Mouse (Mus musculus): ENCODE results near the gene Gm45140. TPM values are rescaled to one million over a fixed set of nuclear protein-coding genes. Genes with fewer than 3 reads are reported as not detected.

The Gm45140 gene
- polyA plus RNA-seq, 1 experiment from 2014 or later = 3.0 TPM

- H3K27me3 ChIP-seq (ENCODE audit: control insufficient read depth, insufficient read depth, low read length) = no peaks in the 10 kb centered on the region
- no peak for ATAC-seq (ENCODE audit: insufficient read depth, low FRiP score)
- no peak overlapping the region for H3K4me2 ChIP-seq (ENCODE audit: low read depth, low read length)
- H3K27ac ChIP-seq (ENCODE audit: low read length) = no peak overlapping the region
- no peak overlapping the region for H3K9ac ChIP-seq (ENCODE audit: low read length)
- 0 out of 2 replicates have a peak, but pooled peaks cover 4% of the 10 kb centered on the region for H3K4me1 ChIP-seq (ENCODE audit: control insufficient read depth, insufficient read depth, low read length)
- no peak overlapping the region for H3K4me3 ChIP-seq (replicated peaks; ENCODE audit: low read length)
- no peaks in the 10 kb centered on the region for H3K36me3 ChIP-seq (ENCODE audit: control insufficient read depth, insufficient read depth, low read length)
- no peaks in the 10 kb centered on the region for H3K9me3 ChIP-seq (replicated peaks; ENCODE audit: control insufficient read depth, low read length)
- 35% methylated on average over 6 of the region's 6 CpGs for WGBS
These were observed 95.7 kb downstream of the Gm45140 start for GRCm38 (mm10) chr6:87739898-87740297.

Other genes with a start within 250 kb of the Gm45140 start
- gene Prokr1, start 245.1 kb downstream of the Gm45140 start, polyA plus RNA-seq (2015; fragmentation: Nextera tagmentation; extraction: Ambion mirVana) = 3.2 and 3.3 TPM in 2 replicates
- 14.2 and 15.5 TPM in 2 replicates for gene Aplf, start 163.6 kb downstream of the Gm45140 start, polyA plus RNA-seq (2015; fragmentation: Nextera tagmentation; extraction: Ambion mirVana)
- 0.90 and 1.3 TPM in 2 replicates for gene Efcc1, start 104.9 kb downstream of the Gm45140 start, polyA plus RNA-seq (2015; fragmentation: Nextera tagmentation; extraction: Ambion mirVana)
- 1.2 and 1.4 TPM in 2 replicates for gene Gp9, start 57.7 kb downstream of the Gm45140 start, polyA plus RNA-seq (2015; fragmentation: Nextera tagmentation; extraction: Ambion mirVana)
- 8.9 and 10.7 TPM in 2 replicates for gene Rab43, start 23.6 kb downstream of the Gm45140 start, polyA plus RNA-seq (2015; fragmentation: Nextera tagmentation; extraction: Ambion mirVana)
- gene Isy1, start 3.0 kb upstream of the Gm45140 start, polyA plus RNA-seq (2015; fragmentation: Nextera tagmentation; extraction: Ambion mirVana) = 40.1 and 48.1 TPM in 2 replicates
- 937 and 1,037 TPM in 2 replicates for gene Cnbp, start 15.3 kb upstream of the Gm45140 start, polyA plus RNA-seq (2015; fragmentation: Nextera tagmentation; extraction: Ambion mirVana)
- gene Copg1, start 52.0 kb upstream of the Gm45140 start, polyA plus RNA-seq (2015; fragmentation: Nextera tagmentation; extraction: Ambion mirVana) = 171 and 182 TPM in 2 replicates
- 36.2 and 38.4 TPM in 2 replicates for gene Hmces, start 78.1 kb upstream of the Gm45140 start, polyA plus RNA-seq (2015; fragmentation: Nextera tagmentation; extraction: Ambion mirVana)
- 4.0 and 7.1 TPM in 2 replicates for gene H1fx, start 145.8 kb upstream of the Gm45140 start, polyA plus RNA-seq (2015; fragmentation: Nextera tagmentation; extraction: Ambion mirVana)
- 246 and 267 TPM in 2 replicates for gene Rab7, start 209.5 kb upstream of the Gm45140 start, polyA plus RNA-seq (2015; fragmentation: Nextera tagmentation; extraction: Ambion mirVana)
- 468 and 478 TPM in 2 replicates for gene Rpn1, start 248.7 kb upstream of the Gm45140 start, polyA plus RNA-seq (2015; fragmentation: Nextera tagmentation; extraction: Ambion mirVana)